Mouse (Mus musculus) liver, embryonic 14.5 days (tissue): Measurements from ENCODE around the gene Trim26. TPM values are rescaled to one million over a fixed set of nuclear protein-coding genes. Genes with fewer than 3 reads are reported as not detected.
A peak's percentile ranks its signal among the peaks of the same experiment; 100 is the strongest.

ENCODE experiments used
- ATAC-seq: fragments of 200-750 bp; cut with Nextera tagmentation; 2 replicates; pipeline ENCODE4 v1.8.0; 2017; ENCODE audit warnings: moderate number of reproducible peaks, mild to moderate bottlenecking, moderate library complexity; ENCODE audit not compliant: insufficient read depth
- DNase-seq, 3 experiments: peaks; one replicate each; pipeline ENCODE4 v3.0.0-alpha.2; 2012 to 2013; ENCODE audit warnings: low read depth in 3 of 3, low spot score in 3 of 3
- H3K27ac ChIP-seq: fragments of 300-500 bp; sonication (generic); 2 replicates; pipeline ENCODE4 v1.5.1; 2014; ENCODE audit warnings: moderate library complexity, mild to moderate bottlenecking, control low read depth, inconsistent platforms
- H3K27me3 ChIP-seq: fragments of 300-500 bp; sonication (generic); 2 replicates; pipeline ENCODE4 v1.6.1; 2014; ENCODE audit warnings: mild to moderate bottlenecking, low read length, moderate library complexity; ENCODE audit not compliant: control insufficient read depth, insufficient read depth
- H3K36me3 ChIP-seq: fragments of 300-500 bp; sonication (generic); replicated peaks from 2 replicates; pipeline ENCODE4 v1.6.1; 2014; ENCODE audit warnings: low read depth; ENCODE audit not compliant: control insufficient read depth, insufficient read depth
- H3K4me1 ChIP-seq, 2 experiments: fragments of 200-500 bp in 1 of 2; fragments of 300-500 bp in 1 of 2; sonication (generic) in 1 of 2; replicated peaks; 2 replicates each; pipeline ENCODE4 v1.6.1; 2012 to 2014; ENCODE audit warnings: antibody characterized with exemption in 1 of 2, inconsistent platforms in 1 of 2, low read length in 1 of 2; ENCODE audit not compliant: control insufficient read depth in 2 of 2, insufficient read depth in 2 of 2
- H3K4me2 ChIP-seq: fragments of 300-500 bp; sonication (generic); 2 replicates; pipeline ENCODE4 v1.6.1; 2014; ENCODE audit warnings: low read depth, mild to moderate bottlenecking, control low read depth, moderate library complexity
- H3K4me3 ChIP-seq, 2 experiments: fragments of 200-500 bp in 1 of 2; fragments of 300-500 bp in 1 of 2; sonication (generic) in 1 of 2; 2 replicates each; pipeline ENCODE4 v1.5.1; 2012 to 2014; ENCODE audit warnings: low read depth in 2 of 2, low read length in 2 of 2, mild to moderate bottlenecking in 2 of 2, control low read depth in 1 of 2, inconsistent platforms in 1 of 2, moderate library complexity in 1 of 2; ENCODE audit not compliant: insufficient read depth in 1 of 2
- H3K9ac ChIP-seq: fragments of 300-500 bp; sonication (generic); replicated peaks from 2 replicates; pipeline ENCODE4 v1.6.1; 2014; ENCODE audit warnings: mild to moderate bottlenecking, control low read depth, moderate library complexity
- H3K9me3 ChIP-seq: fragments of 300-500 bp; sonication (generic); 2 replicates; pipeline ENCODE4 v1.6.1; 2016; ENCODE audit warnings: low read length, mixed read lengths; ENCODE audit not compliant: control insufficient read depth
- CTCF ChIP-seq: IDR thresholded peaks from 2 replicates; pipeline ENCODE4 v1.5.1; 2016; ENCODE audit warnings: antibody characterized with exemption, low read depth, control low read depth
- EP300 ChIP-seq: IDR thresholded peaks from 2 replicates; pipeline ENCODE4 v1.6.1; 2016; ENCODE audit warnings: antibody characterized with exemption, low read depth
- WGBS: fragments of 180-500 bp; shearing (Covaris S2); extraction: QIAGEN DNeasy Blood & Tissue Kit; methylation state at CpG from one replicate; pipeline ENCODE4 v1.1.7; 2014; ENCODE audit not compliant: insufficient replicate concordance; 5-methylcytosine and 5-hydroxymethylcytosine counted together
- polyA plus RNA-seq, 2 experiments: library from polyadenylated mRNA; depleted of rRNA in 1 of 2; stranded (reverse) in 1 of 2; unstranded in 1 of 2; fragments of >200 nt; fragmentation: Nextera tagmentation in 1 of 2; extraction: Ambion mirVana in 1 of 2; gene quantifications; 2 replicates each; pipeline versions ENCODE4 v1.2.1 to v1.2.3; 2012 to 2014

Gene Trim26
- polyA plus RNA-seq, 2 experiments: 6.7 to 8.6 TPM

- WGBS: 67% methylated on average over 3 of the region's 3 CpGs
- ATAC-seq: no peak
These were observed 3.0 kb downstream of the Trim26 start for GRCm38 (mm10) chr17:36839931-36840330.

GRCm38 (mm10) chr17:36840961-36841445, 4.1 kb downstream of the Trim26 start:
- no peak for TF ChIP-seq EP300
- no peak for TF ChIP-seq CTCF
- Histone ChIP-seq H3K9me3 (no peaks in the 10 kb centered on the region), H3K9ac (no peak overlapping the region), H3K27me3 (no peaks in the 10 kb centered on the region), H3K27ac (no peak overlapping the region), H3K4me1 (peaks cover 32 to 35% of the 10 kb centered on the region in 2 experiments), H3K4me2 (no peak overlapping the region), H3K4me3 (no peak overlapping the region), H3K36me3 (no peaks in the 10 kb centered on the region)
- ATAC-seq: no peak
- DNase-seq: no peak

More at GRCm38 (mm10) chr17:36839931-36840330, 3.0 kb downstream of the Trim26 start:
- no peaks in the 10 kb centered on the region for H3K9me3 ChIP-seq
- H3K9ac ChIP-seq: no peak overlapping the region
- TF ChIP-seq CTCF (no peak), EP300 (no peak)
- H3K36me3 ChIP-seq: no peaks in the 10 kb centered on the region
- H3K4me1 ChIP-seq: peaks cover 30 to 35% of the 10 kb centered on the region in 2 experiments
- H3K4me2 ChIP-seq: no peak overlapping the region
- no peaks in the 10 kb centered on the region for H3K27me3 ChIP-seq
- no peak overlapping the region for H3K4me3 ChIP-seq
- H3K27ac ChIP-seq: no peak overlapping the region
- no peak for DNase-seq

DNA sequence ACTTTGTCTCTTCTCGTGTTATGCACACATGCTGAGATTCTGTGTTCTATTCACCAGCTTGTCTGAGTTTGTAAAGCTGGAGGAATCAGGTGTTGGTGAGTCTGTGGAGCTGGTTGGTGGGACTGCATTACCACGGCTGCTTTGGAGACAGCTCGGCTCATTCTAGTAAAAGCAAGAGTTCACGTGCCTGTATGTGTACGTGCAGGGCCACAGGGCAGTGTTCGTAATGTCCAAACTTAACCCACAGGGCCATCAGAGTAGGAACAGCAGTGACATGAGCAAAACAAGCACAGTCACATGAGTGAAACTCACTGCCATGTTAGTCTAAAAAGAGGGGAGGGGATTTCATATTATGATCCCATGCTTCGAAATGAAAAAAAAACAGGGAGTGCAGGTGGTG, 6.8 kb downstream of the Trim26 start:
- Histone ChIP-seq H3K4me2 (peak overlapping the region; percentile 57), H3K36me3 (no peaks in the 10 kb centered on the region), H3K27ac (0 out of 2 replicates have a peak overlapping the region, but pooled peaks have one; percentile 22), H3K9ac (no peak overlapping the region), H3K4me1 (peaks cover 23 to 29% of the 10 kb centered on the region in 2 experiments), H3K9me3 (no peaks in the 10 kb centered on the region), H3K4me3 (no peak overlapping the region), H3K27me3 (no peaks in the 10 kb centered on the region; the same call in 1 of the 2 replicates)
- TF ChIP-seq CTCF (no peak), EP300 (no peak)
- ATAC-seq (peak; percentile 44; the same call in 1 of the 2 replicates), DNase-seq (no peak)
- WGBS: 36% methylated on average over 7 of the region's 7 CpGs

- DNase-seq: no peak
- Histone ChIP-seq H3K4me2 (peak overlapping the region; percentile 57), H3K27me3 (no peaks in the 10 kb centered on the region; the same call in 1 of the 2 replicates), H3K4me1 (peaks cover 23 to 29% of the 10 kb centered on the region in 2 experiments), H3K27ac (peak overlapping the region; percentile 25), H3K36me3 (no peaks in the 10 kb centered on the region), H3K9me3 (no peaks in the 10 kb centered on the region), H3K4me3 (no peak overlapping the region), H3K9ac (peak overlapping the region; percentile 2; the same call in 1 of the 2 replicates)
- TF ChIP-seq EP300 (no peak; the same call in 1 of the 2 replicates), CTCF (no peak)
- ATAC-seq: peak; percentile 82
These were observed 7.4 kb downstream of the Trim26 start for GRCm38 (mm10) chr17:36844286-36844719.

- TF ChIP-seq CTCF (no peak), EP300 (no peak)
- Histone ChIP-seq H3K27me3 (no peaks in the 10 kb centered on the region; the same call in 1 of the 2 replicates), H3K4me1 (peaks cover 23 to 29% of the 10 kb centered on the region in 2 experiments), H3K36me3 (no peaks in the 10 kb centered on the region), H3K4me2 (peak overlapping the region; percentile 57), H3K4me3 (no peak overlapping the region), H3K27ac (peak overlapping the region; percentile 25; the same call in 1 of the 2 replicates), H3K9ac (no peak overlapping the region), H3K9me3 (no peaks in the 10 kb centered on the region)
- 48% methylated on average over 1 of the region's 1 CpGs for WGBS
- DNase-seq: no peak
- no peak for ATAC-seq
These were observed 7.8 kb downstream of the Trim26 start for GRCm38 (mm10) chr17:36844725-36845124.
